Mouse (Mus musculus) bone marrow macrophage, adult 2 months (primary cell): ENCODE data around the gene Clip1.

ENCODE experiments used
- CTCF ChIP-seq: IDR thresholded peaks from 2 replicates; pipeline ENCODE4 v1.5.1; 2012; ENCODE audit warnings: low read depth, mild to moderate bottlenecking, low read length, moderate library complexity
- POLR2A ChIP-seq: IDR thresholded peaks from 2 replicates; pipeline ENCODE4 v1.6.1; 2012; ENCODE audit warnings: mild to moderate bottlenecking, low read depth, low read length, borderline replicate concordance

DNA sequence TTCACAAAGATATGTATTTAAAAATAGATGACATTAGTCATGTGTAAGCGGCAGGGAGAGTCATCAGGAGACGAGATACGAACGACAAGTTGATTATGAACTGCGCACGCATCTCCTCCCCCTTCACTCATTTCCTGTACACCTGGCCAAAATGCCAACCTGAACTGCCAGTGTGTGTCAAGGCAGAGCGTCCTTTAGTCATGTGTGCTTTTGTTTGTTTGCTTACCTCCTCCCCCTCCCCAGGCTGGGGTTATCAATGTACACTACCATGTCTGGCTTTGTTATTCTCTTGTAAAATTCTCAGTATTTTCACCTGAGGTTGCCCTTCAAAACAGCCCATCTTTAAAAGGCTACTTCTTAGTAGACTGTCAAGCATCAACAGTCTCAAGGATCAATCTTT lies 75.0 kb downstream of the Clip1 start:
- TF ChIP-seq POLR2A (no peak), CTCF (no peak)
